Comparison of ENCODE assay signal across 13 mouse cellular contexts in genomic region chr11:120022216-120022615, GRCm38 (mm10). TPM values are rescaled to one million over a fixed set of nuclear protein-coding genes. Genes with fewer than 3 reads are reported as not detected.
DNase-seq lines count a peak whose midpoint lies in the region; ATAC-seq lines count a peak whose summit lies in the region.
"Had no signal": no experiment of that assay in that cellular context is flagged by ENCODE, and none has a peak within 500 bp of the region (broad histone marks: within the 10 kb centered on the region; RNA-seq: fewer than 3 reads in every experiment).

No protein-coding gene starts in this region.

- ATAC-seq in heart, embryonic 11.5 days (replicated peaks; ENCODE audit: insufficient number of reproducible peaks, low FRiP score, low TSS enrichment) = no peak
- ATAC-seq in midbrain, embryonic 13.5 days = 0 out of 2 replicates have a peak, but pooled peaks have one; percentile 2

- H3K27me3 ChIP-seq in heart, embryonic 11.5 days (ENCODE audit: control insufficient read depth, insufficient read depth, low read length) = peaks cover 2% of the 10 kb centered on the region; the same call in 1 of the 2 replicates
- no peaks in the 10 kb centered on the region for H3K27me3 ChIP-seq in midbrain, embryonic 13.5 days
- H3K27me3 ChIP-seq: limb, embryonic 12.5 days; lung, embryonic 15.5 days had no signal

- H3K4me1 ChIP-seq in heart, embryonic 11.5 days (ENCODE audit: control insufficient read depth, insufficient read depth, low read length) = peaks cover 11% of the 10 kb centered on the region
- H3K4me1 ChIP-seq in midbrain, embryonic 13.5 days (replicated peaks) = peaks cover 40% of the 10 kb centered on the region
- H3K4me1 ChIP-seq: lung, embryonic 15.5 days had no signal

- no peak for DNase-seq in heart, adult 9 months (ENCODE audit: low spot score in 2 of 2)
- DNase-seq in brain, adult 2 months (ENCODE audit: low read depth, low spot score) = peak; percentile 84
- DNase-seq in cerebellum, postnatal 14 days = peak; percentile 64 to 66
- DNase-seq in right cerebral cortex, postnatal 14 days = no peak
- no peak for DNase-seq in T-cell, adult 2 months (ENCODE audit: low spot score)
- no peak for DNase-seq in heart, postnatal 25 days (ENCODE audit: low spot score)
- DNase-seq: adrenal gland, postnatal 36 days; heart, postnatal 14 days; kidney, adult 9 months had no signal

- H3K36me3 ChIP-seq in heart, embryonic 11.5 days (ENCODE audit: control insufficient read depth, insufficient read depth, low read length) = no peaks in the 10 kb centered on the region
- H3K36me3 ChIP-seq in midbrain, embryonic 13.5 days = no peaks in the 10 kb centered on the region
- H3K36me3 ChIP-seq: limb, embryonic 12.5 days; lung, embryonic 15.5 days had no signal

- no peak overlapping the region for H3K27ac ChIP-seq in heart, embryonic 11.5 days (ENCODE audit: low read depth, low read length)
- H3K27ac ChIP-seq in midbrain, embryonic 13.5 days = peak overlapping the region; percentile 78
- H3K27ac ChIP-seq: limb, embryonic 12.5 days; lung, embryonic 15.5 days had no signal

- intact Hi-C loops in heart, postnatal 25 days (cut with DNase I) = no loop called here

- H3K4me2 ChIP-seq in heart, embryonic 11.5 days = no peak overlapping the region
- no peak overlapping the region for H3K4me2 ChIP-seq in midbrain, embryonic 13.5 days (replicated peaks)
- H3K4me2 ChIP-seq: limb, embryonic 12.5 days; lung, embryonic 15.5 days had no signal

- no peak overlapping the region for H3K4me3 ChIP-seq in heart, embryonic 11.5 days (ENCODE audit: low read depth, low read length)
- H3K4me3 ChIP-seq in midbrain, embryonic 13.5 days (replicated peaks) = no peak overlapping the region
- H3K4me3 ChIP-seq: limb, embryonic 12.5 days; lung, embryonic 15.5 days had no signal

- 0 out of 2 replicates have a peak overlapping the region, but pooled peaks have one; percentile 16 for H3K9ac ChIP-seq in heart, embryonic 11.5 days (ENCODE audit: low read depth, low read length)
- H3K9ac ChIP-seq in midbrain, embryonic 13.5 days (replicated peaks) = no peak overlapping the region
- H3K9ac ChIP-seq: lung, embryonic 15.5 days had no signal

- WGBS in heart, embryonic 11.5 days (ENCODE audit: insufficient replicate concordance) = 51% methylated on average over 8 of the region's 8 CpGs
- WGBS in midbrain, embryonic 13.5 days = 52% methylated on average over 8 of the region's 8 CpGs

- no peaks in the 10 kb centered on the region for H3K9me3 ChIP-seq in heart, embryonic 11.5 days (replicated peaks; ENCODE audit: control insufficient read depth, low read length)
- no peaks in the 10 kb centered on the region for H3K9me3 ChIP-seq in midbrain, embryonic 13.5 days
- H3K9me3 ChIP-seq: limb, embryonic 12.5 days; lung, embryonic 15.5 days had no signal

RNA-seq across cellular contexts. Expression of gene Aatk, which starts 24.8 kb away (rescaled TPM):
- 0.24 and 0.35 TPM in 2 replicates for polyA plus RNA-seq in heart, embryonic 11.5 days (2014; fragmentation: Nextera tagmentation; extraction: Ambion mirVana)
- polyA plus RNA-seq in midbrain, embryonic 13.5 days (2015; fragmentation: Nextera tagmentation; extraction: Ambion mirVana) = 15.1 and 18.6 TPM in 2 replicates
- total RNA-seq in heart, postnatal 25 days (2021) = 1 to 10 TPM; 4.3 to 4.7 TPM

Comparison
In these comparisons a context has a peak if more than half of its experiments do, and no peak if none do; other contexts are left out.
1. DNase-seq: peak in brain, adult 2 months (single experiment) and cerebellum, postnatal 14 days (2 of 2); none in heart, adult 9 months (0 of 2), right cerebral cortex, postnatal 14 days (single experiment), T-cell, adult 2 months (single experiment) and heart, postnatal 25 days (single experiment).
2. RNA of gene Aatk, which starts 24.8 kb away (polyA plus RNA-seq): 15.1 to 18.6 TPM in midbrain, embryonic 13.5 days; 0.24 to 0.35 TPM in heart, embryonic 11.5 days; every median in the first group is over 10 times any median in the second.